Comparison of ENCODE assay signal across 16 mouse cellular contexts in the genomic region with DNA sequence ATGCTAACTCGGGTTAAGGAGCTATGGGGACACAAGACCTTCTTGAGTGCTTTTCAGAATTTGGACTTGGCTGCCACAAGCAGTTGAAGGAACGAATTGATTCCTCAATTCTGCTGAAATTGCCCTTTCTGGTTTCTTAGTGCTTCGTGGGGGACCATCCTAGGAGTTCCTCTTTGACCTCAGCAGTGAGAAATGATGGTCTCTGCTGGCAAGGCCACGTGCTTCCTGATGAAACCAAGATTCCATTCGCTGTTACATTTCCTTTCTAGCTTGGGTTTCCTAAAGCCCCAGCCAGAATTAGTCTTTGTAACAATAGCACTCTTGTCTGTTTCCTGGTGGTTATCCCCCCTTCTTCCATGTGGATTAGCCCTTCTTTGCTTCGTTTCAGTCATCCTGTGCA. TPM values are rescaled to one million over a fixed set of nuclear protein-coding genes. Genes with fewer than 3 reads are reported as not detected.
A peak's percentile ranks its signal among the peaks of the same experiment; 100 is the strongest.
DNase-seq lines count a peak whose midpoint lies in the region; ATAC-seq and TF ChIP-seq lines count a peak whose summit lies in the region.
"Had no signal": no experiment of that assay in that cellular context is flagged by ENCODE, and none has a peak within 500 bp of the region (broad histone marks: within the 10 kb centered on the region; RNA-seq: fewer than 3 reads in every experiment).

No protein-coding gene starts in this region.

- no peak for TF ChIP-seq POLR2A in spleen, adult 2 months (IDR thresholded peaks at IDR 0.05; ENCODE audit: low read depth, low read length)

- H3K27ac ChIP-seq in spleen, adult 2 months (ENCODE audit: insufficient read depth, low read length) = peak overlapping the region; percentile 57; the same call in 1 of the 2 replicates
- H3K27ac ChIP-seq: forebrain, embryonic 10.5 days; liver, embryonic 12.5 days had no signal

- H3K27me3 ChIP-seq in spleen, adult 2 months (ENCODE audit: control insufficient read depth, insufficient read depth, low read length) = no peaks in the 10 kb centered on the region
- H3K27me3 ChIP-seq: liver, embryonic 12.5 days had no signal

- peak; percentile 82 for ATAC-seq in megakaryocyte progenitor cell, adult 5-6 weeks (replicated peaks; ENCODE audit: poor library complexity)
- ATAC-seq: activated CD4-positive, CD25-positive, alpha-beta regulatory T cell, adult 4 months; intestine, embryonic 16.5 days; liver, embryonic 12.5 days had no signal

- intact Hi-C loops in heart, postnatal 36 days (cut with DNase I) = no loop called here

- DNase-seq in heart, adult 11 months = peak; percentile 96
- DNase-seq in heart, postnatal 36 days = no peak
- peak; percentile 35 for DNase-seq in kidney, adult 9 months
- no peak for DNase-seq in kidney, adult 18-20 months
- DNase-seq in spleen, adult 2 months (ENCODE audit: low read depth in 1 of 2, low spot score in 2 of 2) = no peak
- DNase-seq in spleen, postnatal 14 days (ENCODE audit: low spot score in 2 of 2) = no peak
- DNase-seq in frontal cortex, adult 2 months (ENCODE audit: extremely low spot score in 1 of 2, low spot score in 1 of 2) = no peak
- DNase-seq: adrenal gland, postnatal 25 days; cerebellum, postnatal 10 days; midbrain, embryonic 14.5 days; thymus, postnatal 36 days had no signal

- no peaks in the 10 kb centered on the region for H3K36me3 ChIP-seq in spleen, adult 2 months (ENCODE audit: control insufficient read depth, insufficient read depth, low read length)
- H3K36me3 ChIP-seq: liver, embryonic 12.5 days had no signal

- H3K4me1 ChIP-seq in spleen, adult 2 months (ENCODE audit: control insufficient read depth, insufficient read depth, insufficient read length) = no peaks in the 10 kb centered on the region
- H3K4me1 ChIP-seq: liver, embryonic 12.5 days had no signal

- WGBS in spleen, adult 2 months = 25% methylated on average over 6 of the region's 6 CpGs

- H3K4me3 ChIP-seq in spleen, adult 2 months (ENCODE audit: extremely low read depth, insufficient read depth, insufficient read length) = no peak overlapping the region
- H3K4me3 ChIP-seq: forebrain, embryonic 10.5 days; liver, embryonic 12.5 days had no signal

- TF ChIP-seq CTCF in spleen, adult 2 months (IDR thresholded peaks at IDR 0.05; ENCODE audit: extremely low read depth, insufficient read depth, insufficient read length, insufficient replicate concordance) = no peak

RNA-seq across cellular contexts. Expression of gene Samd4, which starts 32.9 kb away (rescaled TPM):
- total RNA-seq in heart, postnatal 36 days (2021) = 10 to 100 TPM; 56.0 to 58.2 TPM
- polyA plus RNA-seq in spleen, adult 2 months (2012; rRNA removed) = 3.6 and 3.7 TPM in 2 replicates
- total RNA-seq in megakaryocyte progenitor cell, adult 5-6 weeks (2015) = 0.15 TPM in 1 of 2 replicates, not detected in the other
- total RNA-seq in megakaryocyte progenitor cell, adult 5-6 weeks (2017) = 0.10 TPM in 1 of 2 replicates, not detected in the other
- polyA plus RNA-seq in frontal cortex, adult 2 months (2012; rRNA removed) = 12.7 and 13.3 TPM in 2 replicates

Comparison
In these comparisons a context has a peak if more than half of its experiments do, and no peak if none do; other contexts are left out.
1. DNase-seq: peak in heart, adult 11 months (single experiment) and kidney, adult 9 months (single experiment); none in heart, postnatal 36 days (0 of 2), kidney, adult 18-20 months (single experiment), spleen, adult 2 months (0 of 2), spleen, postnatal 14 days (0 of 2) and frontal cortex, adult 2 months (0 of 2).
2. RNA of gene Samd4, which starts 32.9 kb away (total RNA-seq): 56.0 to 58.2 TPM in heart, postnatal 36 days; 0.10 to 0.15 TPM in megakaryocyte progenitor cell, adult 5-6 weeks; every median in the first group is over 10 times any median in the second.